Mouse (Mus musculus) embryonic facial prominence, embryonic 14.5 days (tissue): ENCODE data around the gene Lin37. TPM values are rescaled to one million over a fixed set of nuclear protein-coding genes. Genes with fewer than 3 reads are reported as not detected.

Experiments used
- ATAC-seq: fragments of 200-750 bp; cut with Nextera tagmentation; 2 replicates; pipeline ENCODE4 v1.8.0; 2017; ENCODE audit warnings: low read depth, moderate number of reproducible peaks, moderate TSS enrichment
- DNase-seq: peaks from one replicate; pipeline ENCODE4 v3.0.0-alpha.2; 2015; ENCODE audit warnings: low spot score
- H3K27ac ChIP-seq: fragments of 300-500 bp; sonication (generic); replicated peaks from 2 replicates; pipeline ENCODE4 v1.5.1; 2014; ENCODE audit warnings: low read depth, mild to moderate bottlenecking, low read length, moderate library complexity
- H3K27me3 ChIP-seq: fragments of 300-500 bp; sonication (generic); replicated peaks from 2 replicates; pipeline ENCODE4 v1.6.1; 2014; ENCODE audit warnings: low read length; ENCODE audit not compliant: control insufficient read depth, insufficient read depth
- H3K36me3 ChIP-seq: fragments of 300-500 bp; sonication (generic); 2 replicates; pipeline ENCODE4 v1.6.1; 2014; ENCODE audit warnings: low read length, mixed read lengths; ENCODE audit not compliant: control insufficient read depth, insufficient read depth
- H3K4me1 ChIP-seq: fragments of 300-500 bp; sonication (generic); 2 replicates; pipeline ENCODE4 v1.6.1; 2014; ENCODE audit warnings: antibody characterized with exemption, low read length; ENCODE audit not compliant: control insufficient read depth, insufficient read depth
- H3K4me2 ChIP-seq: fragments of 300-500 bp; sonication (generic); 2 replicates; pipeline ENCODE4 v1.6.1; 2014; ENCODE audit warnings: low read depth, mild to moderate bottlenecking, low read length, moderate library complexity, mixed read lengths
- H3K4me3 ChIP-seq: fragments of 300-500 bp; sonication (generic); 2 replicates; pipeline ENCODE4 v1.5.1; 2014; ENCODE audit warnings: low read depth, mild to moderate bottlenecking, low read length
- H3K9ac ChIP-seq: fragments of 300-500 bp; sonication (generic); 2 replicates; pipeline ENCODE4 v1.6.1; 2014; ENCODE audit warnings: low read depth, mild to moderate bottlenecking, low read length, moderate library complexity, mixed read lengths
- H3K9me3 ChIP-seq: fragments of 300-500 bp; sonication (generic); 2 replicates; pipeline ENCODE4 v1.6.1; 2016; ENCODE audit warnings: low read length; ENCODE audit not compliant: control insufficient read depth
- WGBS: fragments of 180-500 bp; shearing (Covaris S2); extraction: QIAGEN DNeasy Blood & Tissue Kit; methylation state at CpG from one replicate; pipeline ENCODE4 v1.1.7; 2014; 5-methylcytosine and 5-hydroxymethylcytosine counted together
- polyA plus RNA-seq: library from polyadenylated mRNA; unstranded; fragments of >200 nt; fragmentation: Nextera tagmentation; extraction: Ambion mirVana; gene quantifications from 2 replicates; pipeline ENCODE4 v1.2.1, GENCODE M21; 2014

The Lin37 gene
- polyA plus RNA-seq, 1 experiment from 2014 or later: 45.7 TPM

DNA sequence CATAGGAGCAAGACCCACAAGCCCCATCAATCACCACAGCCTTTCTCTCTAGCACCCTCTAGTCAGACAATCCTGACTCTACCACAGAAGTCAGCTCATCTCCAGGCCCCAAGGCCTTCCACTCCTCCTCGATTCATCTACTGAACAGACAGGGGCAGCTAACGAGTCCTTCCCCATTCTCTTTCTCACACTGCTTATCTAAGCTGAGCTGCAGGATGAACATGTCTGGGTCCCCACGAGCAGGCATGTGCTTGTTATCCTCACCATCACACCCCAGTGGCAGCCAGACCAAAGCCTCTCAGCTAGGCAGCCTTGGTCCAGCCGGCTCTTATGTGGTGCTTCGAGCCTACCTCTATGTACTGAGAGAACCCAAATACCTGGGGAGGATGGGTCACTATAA is 12.8 kb upstream of the Lin37 start:
- peaks cover 97% of the 10 kb centered on the region for H3K36me3 ChIP-seq
- no peaks in the 10 kb centered on the region for H3K9me3 ChIP-seq
- no peaks in the 10 kb centered on the region for H3K4me1 ChIP-seq
- WGBS: 89% methylated on average over 5 of the region's 5 CpGs
- no peak overlapping the region for H3K4me2 ChIP-seq
- no peaks in the 10 kb centered on the region for H3K27me3 ChIP-seq
- ATAC-seq (no peak), DNase-seq (no peak)
- no peak overlapping the region for H3K9ac ChIP-seq
- no peak overlapping the region for H3K4me3 ChIP-seq
- H3K27ac ChIP-seq: no peak overlapping the region

DNA sequence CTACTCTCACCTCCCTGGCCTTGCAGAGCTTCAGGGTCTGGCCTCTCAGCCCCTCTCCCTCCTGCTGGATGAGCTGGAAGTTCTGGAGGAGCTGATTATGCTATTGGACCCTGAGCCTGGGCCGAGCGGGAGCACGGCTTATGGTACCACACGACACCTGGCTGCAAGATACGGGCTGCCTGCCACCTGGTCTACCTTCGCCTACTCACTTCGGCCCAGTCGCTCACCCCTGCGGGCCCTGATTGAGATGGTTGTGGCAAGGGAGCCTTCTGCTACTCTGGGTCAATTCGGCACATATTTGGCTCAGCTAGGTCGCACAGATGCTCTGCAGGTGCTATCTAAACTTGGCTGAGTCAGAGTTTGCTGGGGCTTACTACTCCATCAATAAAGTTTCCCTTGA is 7.9 kb upstream of the Lin37 start:
- Histone ChIP-seq H3K9me3 (no peaks in the 10 kb centered on the region), H3K4me2 (no peak overlapping the region), H3K4me3 (no peak overlapping the region), H3K27ac (no peak overlapping the region), H3K9ac (no peak overlapping the region), H3K36me3 (peaks cover 74% of the 10 kb centered on the region), H3K4me1 (no peaks in the 10 kb centered on the region; the same call in 1 of the 2 replicates), H3K27me3 (no peaks in the 10 kb centered on the region)
- DNase-seq (no peak), ATAC-seq (no peak)
- 83% methylated on average over 11 of the region's 11 CpGs for WGBS

DNA sequence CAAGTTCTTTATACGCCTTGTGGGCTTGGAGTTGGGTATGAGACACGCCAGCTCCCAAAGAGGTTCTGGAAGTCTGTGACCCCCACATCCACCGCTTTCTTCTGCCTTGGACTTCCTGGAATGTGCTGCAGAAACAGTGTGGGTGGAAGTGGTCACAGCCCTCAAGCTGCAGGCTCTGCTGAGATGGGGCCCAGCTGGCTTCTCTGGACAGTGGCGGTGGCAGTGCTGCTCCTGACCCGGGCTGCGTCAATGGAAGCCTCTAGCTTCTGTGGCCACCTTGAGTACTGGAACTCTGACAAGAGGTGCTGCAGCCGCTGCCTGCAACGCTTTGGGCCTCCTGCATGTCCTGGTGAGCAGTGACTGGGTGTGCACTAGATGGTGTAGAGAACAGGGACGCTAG is 6.4 kb upstream of the Lin37 start:
- no peak overlapping the region for H3K4me3 ChIP-seq
- H3K27ac ChIP-seq: no peak overlapping the region
- peaks cover 58% of the 10 kb centered on the region for H3K36me3 ChIP-seq
- no peak for ATAC-seq
- H3K4me1 ChIP-seq: no peaks in the 10 kb centered on the region; the same call in 1 of the 2 replicates
- WGBS: 88% methylated on average over 9 of the region's 9 CpGs
- H3K9me3 ChIP-seq: no peaks in the 10 kb centered on the region
- H3K4me2 ChIP-seq: no peak overlapping the region
- H3K27me3 ChIP-seq: no peaks in the 10 kb centered on the region
- DNase-seq: no peak
- no peak overlapping the region for H3K9ac ChIP-seq

DNA sequence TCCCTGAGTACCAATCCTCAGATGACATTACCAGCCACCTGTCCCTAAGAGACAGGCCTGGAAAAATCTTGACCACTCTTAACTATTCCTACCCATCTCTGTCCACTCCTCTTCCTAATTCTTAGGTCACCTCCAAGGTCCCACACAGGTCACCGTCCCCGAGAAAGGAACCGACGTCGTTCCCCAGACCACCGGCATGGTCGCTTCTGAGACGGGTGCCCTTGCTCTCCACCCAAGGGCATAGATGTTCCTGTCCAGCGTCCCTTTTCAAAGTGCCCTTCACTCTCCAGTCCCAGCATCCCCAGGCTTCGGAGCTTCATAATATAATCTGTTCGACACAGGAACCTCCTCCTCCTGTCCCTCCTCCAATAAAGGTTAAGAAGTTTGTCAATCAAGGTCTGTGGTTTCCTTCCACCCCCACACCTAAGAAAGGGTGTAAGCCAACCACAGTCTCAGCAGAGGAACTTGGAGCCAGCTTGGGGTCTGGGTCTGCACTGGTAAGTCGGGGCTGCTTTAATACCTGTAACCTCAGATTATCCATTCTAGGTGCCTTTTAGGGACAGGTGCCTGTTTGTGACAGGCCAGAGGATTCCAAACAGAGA is 5.4 kb upstream of the Lin37 start, which contains the start of gene Igflr1:
TSS of gene Igflr1 (plus strand) at position 458 of the 602 bp plus-strand sequence.
- Histone ChIP-seq H3K27ac (no peak within 1 kb of the TSS), H3K4me3 (no peak within 1 kb of the TSS), H3K4me1 (peaks cover under 1% of the 10 kb centered on the region; the same call in 1 of the 2 replicates), H3K9ac (no peak within 1 kb of the TSS), H3K4me2 (peak within 1 kb of the TSS; percentile 65; the same call in 1 of the 2 replicates), H3K9me3 (no peaks in the 10 kb centered on the region), H3K27me3 (no peaks in the 10 kb centered on the region), H3K36me3 (peaks cover 49% of the 10 kb centered on the region)
- DNase-seq: no peak
- 94% methylated on average over 12 of the region's 12 CpGs for WGBS
- ATAC-seq: no peak

DNA sequence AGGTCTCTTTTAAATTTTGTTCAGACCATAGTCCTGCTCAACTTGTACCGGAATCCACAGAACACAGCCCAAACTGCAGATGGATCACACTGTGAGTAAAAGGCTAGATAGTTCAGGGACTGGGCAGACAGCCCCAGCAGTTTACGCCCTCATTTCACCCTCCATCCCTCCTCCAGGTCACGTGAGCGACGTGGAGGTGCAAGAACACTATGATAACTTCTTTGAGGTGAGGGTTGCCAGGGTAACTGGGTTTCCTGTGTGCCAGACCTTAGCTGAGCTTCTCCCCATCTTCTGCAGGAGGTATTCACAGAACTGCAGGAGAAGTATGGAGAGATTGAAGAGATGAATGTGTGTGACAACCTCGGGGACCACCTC is 4.3 kb upstream of the Lin37 start:
- WGBS: 26% methylated on average over 6 of the region's 6 CpGs
- peak overlapping the region; percentile 65 for H3K4me2 ChIP-seq
- DNase-seq: no peak
- peak overlapping the region; percentile 85 for H3K9ac ChIP-seq
- peak overlapping the region; percentile 88 for H3K4me3 ChIP-seq
- no peaks in the 10 kb centered on the region for H3K27me3 ChIP-seq
- peak overlapping the region; percentile 62; the same call in 1 of the 2 replicates for H3K27ac ChIP-seq
- H3K36me3 ChIP-seq: peaks cover 37% of the 10 kb centered on the region
- H3K9me3 ChIP-seq: no peaks in the 10 kb centered on the region
- ATAC-seq: no peak
- H3K4me1 ChIP-seq: peaks cover 4% of the 10 kb centered on the region; the same call in 1 of the 2 replicates

DNA sequence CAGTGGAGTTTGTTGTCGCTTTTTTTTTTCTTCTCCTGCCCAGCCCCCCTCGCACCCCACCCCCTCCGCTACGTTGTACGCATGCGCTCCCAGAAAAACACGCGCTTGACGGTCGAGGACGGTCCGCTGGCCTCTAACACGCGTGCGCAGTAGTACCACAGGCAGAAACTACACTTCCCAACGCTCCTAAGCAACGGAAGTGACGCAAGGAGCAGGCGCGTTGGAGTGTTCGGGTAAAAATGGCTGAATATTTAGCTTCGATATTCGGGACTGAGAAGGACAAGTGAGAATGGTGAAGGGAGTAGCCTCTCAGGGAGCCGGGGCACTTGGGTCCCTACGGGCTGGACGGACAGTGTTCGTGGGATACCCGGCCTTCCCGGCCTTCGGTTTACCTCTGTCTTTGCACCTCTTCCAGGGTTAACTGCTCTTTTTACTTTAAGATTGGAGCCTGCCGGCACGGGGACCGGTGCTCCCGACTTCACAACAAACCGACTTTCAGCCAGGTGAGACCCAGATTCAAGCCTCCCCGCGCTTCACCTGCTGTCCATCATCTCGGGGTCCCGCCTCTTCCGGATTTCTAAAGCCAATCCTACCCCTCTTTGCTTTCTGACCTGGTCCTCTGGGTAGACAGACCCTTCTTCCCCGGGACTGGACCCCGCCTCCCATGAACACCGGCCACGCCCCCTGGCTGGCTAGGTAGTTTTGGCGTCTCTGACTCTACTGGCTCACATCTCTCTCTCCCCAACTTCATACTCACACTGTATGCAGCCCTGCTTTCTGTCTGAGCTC is 3.7 kb upstream of the Lin37 start, which contains the start of the genes U2af1l4, Gm49396 and Psenen:
TSS of gene U2af1l4 (plus strand) at position 185 of the 789 bp plus-strand sequence.
TSS of gene Gm49396 (plus strand) at position 228 of the 789 bp plus-strand sequence.
TSS of gene Psenen (minus strand) at position 511 of the 789 bp plus-strand sequence.
- peak within 1 kb of the TSS; percentile 96 for H3K27ac ChIP-seq
- H3K9ac ChIP-seq: peak within 1 kb of the TSS; percentile 85
- peak within 1 kb of the TSS; percentile 88 for H3K4me3 ChIP-seq
- no peaks in the 10 kb centered on the region for H3K9me3 ChIP-seq
- no peaks in the 10 kb centered on the region for H3K27me3 ChIP-seq
- H3K4me2 ChIP-seq: peak within 1 kb of the TSS; percentile 65
- DNase-seq: peak; percentile 99
- under 1% methylated on average over 41 of the region's 45 CpGs for WGBS
- peaks cover 31% of the 10 kb centered on the region for H3K36me3 ChIP-seq
- H3K4me1 ChIP-seq: peaks cover 10% of the 10 kb centered on the region
- ATAC-seq: peak; percentile 89

DNA sequence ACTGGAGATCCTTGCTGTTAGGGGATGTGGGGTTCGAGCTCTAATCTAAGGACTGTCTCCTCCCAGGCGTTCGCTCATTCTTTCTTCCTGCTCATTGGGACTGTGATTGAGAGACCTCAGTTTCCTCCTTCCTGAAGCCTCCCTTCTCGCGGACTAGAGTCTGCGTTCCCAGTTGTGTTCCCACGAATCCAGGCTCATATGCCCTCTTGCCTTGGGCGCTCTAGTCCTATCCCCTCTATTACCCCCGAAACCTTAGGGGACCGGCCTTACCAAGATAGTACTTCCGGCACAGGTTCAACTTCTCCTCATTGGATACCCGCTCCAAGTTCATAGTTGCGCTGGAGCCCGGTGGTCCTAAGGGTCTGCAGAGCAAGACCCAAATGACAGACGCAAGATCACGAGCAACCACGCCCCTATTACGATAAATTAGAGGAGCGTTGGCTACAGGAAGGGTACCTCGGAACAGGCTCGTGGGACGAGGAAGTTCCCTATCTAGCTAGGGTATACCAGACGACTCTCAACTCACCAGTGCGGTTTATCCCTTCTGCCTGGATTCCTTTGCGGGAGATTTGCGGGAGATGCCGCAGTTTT is 3.0 kb upstream of the Lin37 start:
- Histone ChIP-seq H3K4me1 (peaks cover 13% of the 10 kb centered on the region), H3K9me3 (no peaks in the 10 kb centered on the region), H3K27ac (peak overlapping the region; percentile 69), H3K36me3 (peaks cover 32% of the 10 kb centered on the region), H3K27me3 (no peaks in the 10 kb centered on the region), H3K4me2 (peak overlapping the region; percentile 65), H3K9ac (peak overlapping the region; percentile 85), H3K4me3 (peak overlapping the region; percentile 88)
- WGBS: 1% methylated on average over 27 of the region's 27 CpGs
- peak; percentile 34 for DNase-seq
- no peak for ATAC-seq

DNA sequence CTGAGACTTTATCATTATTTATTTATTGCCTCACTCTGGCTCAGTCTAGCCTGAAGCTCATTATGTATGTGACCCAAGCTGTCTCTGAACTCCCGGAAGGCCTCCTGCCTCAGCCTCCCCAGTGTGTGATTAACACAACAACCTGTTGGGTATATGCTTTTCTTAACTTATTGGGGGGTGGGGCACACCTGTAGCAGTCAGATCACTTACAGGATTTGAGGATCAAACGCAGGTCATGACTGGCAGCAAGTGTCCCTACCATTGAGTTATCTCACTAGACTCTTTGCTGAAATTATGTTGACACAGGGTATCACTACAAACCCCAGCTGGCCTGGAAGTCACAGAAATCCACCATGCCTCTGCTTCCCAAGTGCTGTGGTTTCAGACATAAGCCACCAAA is 658 bp upstream of the Lin37 start:
- Histone ChIP-seq H3K27me3 (no peaks in the 10 kb centered on the region), H3K27ac (0 out of 2 replicates have a peak overlapping the region, but pooled peaks have one; percentile 63), H3K36me3 (peaks cover 36% of the 10 kb centered on the region), H3K9ac (no peak overlapping the region), H3K9me3 (no peaks in the 10 kb centered on the region), H3K4me2 (peak overlapping the region; percentile 83), H3K4me1 (peaks cover 13% of the 10 kb centered on the region), H3K4me3 (0 out of 2 replicates have a peak overlapping the region, but pooled peaks have one; percentile 75)
- WGBS: 75% methylated on average over 2 of the region's 2 CpGs
- ATAC-seq (no peak), DNase-seq (no peak)
